Mouse (Mus musculus) adrenal gland (tissue): Measurements from ENCODE around the gene Chl1.

Source experiments
- intact Hi-C: fragments of 180-260 bp; cut with DNase I; formaldehyde crosslinking; loops from one replicate; pipeline ENCODE4 v1.15.1; 2025
- long read RNA-seq, 2 experiments: library from polyadenylated mRNA; unstranded; transcript quantifications; one replicate each; pipeline ENCODE4 v2.0.0; 2020; ENCODE audit warnings: borderline replicate concordance in 1 of 2; ENCODE audit not compliant: insufficient replicate concordance in 1 of 2

Chl1 gene
- long read RNA-seq, experiment 1: 0 reads
- long read RNA-seq, experiment 2: 0 reads

DNA sequence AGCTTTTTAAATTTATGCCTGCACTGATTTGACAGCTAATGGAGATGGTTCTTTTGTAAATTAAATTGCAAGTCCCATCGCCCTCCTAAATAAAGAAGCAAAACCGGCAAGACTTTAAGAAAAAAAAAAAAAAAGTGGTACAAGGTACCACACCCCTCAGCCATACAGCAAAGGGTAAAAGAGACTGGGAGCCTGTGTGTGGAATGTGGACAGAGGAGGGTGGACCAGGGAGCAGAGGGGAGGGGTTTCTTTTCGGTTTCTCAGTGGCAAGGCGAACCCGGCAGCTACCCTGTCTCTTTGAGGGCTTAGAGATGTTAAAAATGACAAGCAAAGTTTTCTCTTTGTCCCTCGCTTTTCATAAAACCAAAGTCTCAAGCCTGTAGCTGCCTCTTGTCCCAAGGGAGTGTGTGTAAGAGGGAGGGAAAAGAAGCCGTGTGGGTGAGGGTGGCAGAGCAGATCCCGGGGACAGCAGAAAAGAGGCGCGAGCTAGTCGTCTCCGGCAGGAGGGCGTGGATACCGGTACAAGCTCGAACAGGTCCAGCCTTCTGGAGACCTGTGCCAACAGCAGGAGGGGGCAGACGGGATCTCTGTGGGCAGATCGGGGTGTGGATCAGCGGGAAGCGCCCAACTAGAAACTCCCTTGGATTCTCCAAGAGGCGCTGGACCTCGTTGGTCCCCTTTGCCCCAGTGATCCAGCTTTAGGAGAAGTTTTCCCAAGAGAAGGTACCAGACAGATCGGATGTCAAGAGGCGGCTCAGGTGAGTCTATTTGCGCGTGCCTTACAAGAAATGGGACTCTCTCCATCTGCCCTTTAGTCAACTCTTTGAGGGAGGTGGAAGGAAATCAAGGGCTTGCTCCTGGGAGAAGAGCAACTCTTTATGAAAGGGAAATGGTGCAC lies at the start of gene Chl1:
TSS of gene Chl1 (plus strand) at position 195 of the 898 bp plus-strand sequence.
- intact Hi-C loops: loop anchor here (5.0 kb wide), 1 partner anchor 42 kb away; no protein-coding TSS in a partner anchor

DNA sequence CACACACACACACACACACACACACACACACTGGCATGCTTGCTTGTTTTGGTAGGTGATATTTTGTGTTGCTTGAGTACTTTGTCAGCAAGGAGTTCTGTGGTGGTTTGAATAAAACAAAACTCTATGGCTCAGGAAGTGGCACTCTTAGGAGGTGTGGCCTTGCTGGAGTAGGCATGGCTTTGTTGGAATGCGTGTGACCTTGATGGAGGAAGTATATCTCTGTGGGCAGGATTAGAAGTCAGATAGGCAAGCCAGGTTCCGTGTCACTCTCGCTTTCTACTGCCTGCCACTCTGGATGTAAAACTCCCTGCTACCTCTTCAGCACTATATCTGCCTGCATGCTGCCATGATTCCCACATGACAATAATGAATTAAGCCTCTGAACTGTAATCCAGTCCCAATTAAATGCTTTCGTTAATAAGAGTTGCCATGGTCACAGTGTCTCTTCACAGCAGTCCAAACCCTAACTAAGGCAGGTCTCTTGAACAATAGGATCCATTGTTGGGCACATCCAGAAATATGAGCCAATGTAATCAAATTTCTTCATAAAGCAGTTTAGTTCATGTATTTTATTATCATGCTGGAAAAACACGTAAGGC lies 44.8 kb upstream of the Chl1 start:
- intact Hi-C loops: no loop called here

DNA sequence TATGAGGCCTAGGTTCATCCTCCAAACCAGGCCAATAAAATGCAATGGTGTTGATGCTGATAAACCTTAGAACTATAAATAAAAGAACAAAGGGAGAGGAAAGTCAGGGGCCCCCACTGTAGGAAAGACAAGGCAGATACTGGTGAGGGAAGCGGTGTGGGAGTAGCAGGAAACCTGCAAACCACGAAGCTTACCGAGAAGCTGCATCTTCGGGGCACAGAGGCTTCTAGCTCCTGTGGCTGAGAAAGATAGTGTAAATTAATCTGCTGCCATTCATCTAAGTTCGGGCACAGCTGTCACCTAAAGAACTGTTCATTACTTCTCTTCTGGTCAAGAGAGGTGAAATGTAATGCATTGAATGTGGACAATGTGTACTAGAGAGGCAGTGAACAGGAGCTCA lies 37.1 kb upstream of the Chl1 start:
- intact Hi-C loops: no loop called here

DNA sequence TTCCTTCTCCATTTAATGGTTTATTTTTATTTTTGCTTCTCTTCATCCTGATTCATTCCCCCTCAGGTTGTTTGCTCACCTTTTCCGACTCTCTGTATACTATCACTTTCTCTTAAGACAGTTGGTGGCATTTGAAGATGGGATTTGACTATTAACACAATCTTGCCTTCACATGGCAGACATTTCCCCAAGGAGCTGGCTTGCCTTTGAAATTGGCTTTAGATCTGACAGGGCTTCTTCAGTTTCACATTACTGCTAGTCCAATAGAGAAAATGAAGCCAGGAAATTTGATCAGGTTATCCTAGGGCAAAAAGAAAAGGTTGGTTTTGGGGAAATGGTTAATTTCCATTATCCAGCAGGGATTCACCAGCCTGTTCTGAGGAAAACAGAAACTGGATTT lies 23.2 kb upstream of the Chl1 start:
- intact Hi-C loops: no loop called here

DNA sequence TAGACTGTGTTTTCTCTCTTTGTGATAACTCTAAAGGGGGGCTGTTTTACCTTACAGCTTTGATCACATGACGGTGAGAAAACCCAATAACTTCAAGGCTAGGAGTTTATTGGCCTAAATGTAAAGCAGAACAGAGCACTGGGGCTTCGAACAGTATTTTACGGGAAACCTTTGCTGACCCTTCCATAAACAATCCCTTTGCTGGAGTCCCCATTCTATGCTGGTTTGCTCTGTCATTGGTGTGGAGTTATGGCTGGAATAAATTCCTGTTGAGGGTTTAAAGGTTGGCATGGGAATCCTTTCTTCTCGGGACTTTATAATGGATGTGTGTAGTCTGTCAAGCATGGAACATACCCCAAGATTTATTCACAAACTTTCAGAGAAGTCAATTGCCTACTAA lies 12.0 kb upstream of the Chl1 start:
- intact Hi-C loops: no loop called here

DNA sequence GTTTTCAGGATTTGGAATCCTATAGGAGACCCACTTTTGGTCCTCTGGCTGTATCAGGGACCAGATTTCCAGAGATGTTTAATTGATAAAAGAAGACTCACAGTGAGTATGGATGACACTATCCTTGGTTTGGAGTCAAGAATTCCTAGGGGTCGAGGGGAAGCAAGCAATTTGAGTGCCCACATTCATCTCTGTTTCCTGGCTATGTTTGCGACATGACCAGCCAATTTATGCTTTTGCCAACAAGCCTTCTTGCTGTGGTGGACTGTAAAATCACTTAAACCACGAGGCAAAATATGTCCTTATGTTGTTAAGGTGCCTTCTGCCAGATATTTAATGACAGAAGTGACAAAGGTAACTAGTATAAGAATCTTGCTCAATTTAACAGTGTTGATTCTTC lies 6.3 kb upstream of the Chl1 start:
- intact Hi-C loops: no loop called here

DNA sequence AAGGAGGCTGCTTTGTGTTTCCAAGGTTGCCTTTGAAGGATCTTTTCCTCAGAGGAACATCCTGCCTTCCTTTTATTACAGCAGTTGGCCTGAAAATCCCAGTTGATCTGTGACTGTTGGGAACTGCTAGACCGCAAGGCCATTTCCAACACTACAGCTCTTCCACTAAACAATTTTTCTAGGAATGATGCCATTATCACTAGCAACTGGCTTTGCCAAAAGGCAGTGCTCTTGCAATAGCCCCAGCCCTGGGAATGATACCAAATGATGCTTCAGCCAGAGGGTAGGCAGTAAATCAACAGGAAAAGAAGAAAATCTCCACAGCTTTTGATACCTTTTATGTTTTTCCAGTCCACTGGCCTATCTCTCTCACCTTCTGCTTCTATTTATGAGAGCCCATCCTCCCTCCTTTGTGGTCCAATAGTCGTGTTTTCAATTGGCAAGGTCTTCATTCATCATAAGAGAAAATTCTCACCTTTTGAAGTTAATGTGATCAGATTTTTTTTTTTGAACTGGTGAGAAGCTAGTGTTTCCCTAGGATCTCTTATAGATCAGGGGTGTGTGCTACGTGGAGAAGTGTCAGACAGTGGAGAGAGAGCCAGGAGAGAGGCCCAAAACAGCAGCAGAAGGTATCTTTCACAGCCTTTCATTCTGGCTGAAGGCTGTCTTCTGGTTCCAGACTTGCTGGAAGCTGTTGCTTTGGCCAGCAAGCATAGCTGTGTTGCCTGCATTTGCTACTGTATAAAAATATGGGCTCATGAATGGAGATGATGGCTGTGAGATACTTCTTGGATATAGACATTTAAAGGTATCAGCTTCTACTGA lies 2.4 kb upstream of the Chl1 start:
- intact Hi-C loops: no loop called here

DNA sequence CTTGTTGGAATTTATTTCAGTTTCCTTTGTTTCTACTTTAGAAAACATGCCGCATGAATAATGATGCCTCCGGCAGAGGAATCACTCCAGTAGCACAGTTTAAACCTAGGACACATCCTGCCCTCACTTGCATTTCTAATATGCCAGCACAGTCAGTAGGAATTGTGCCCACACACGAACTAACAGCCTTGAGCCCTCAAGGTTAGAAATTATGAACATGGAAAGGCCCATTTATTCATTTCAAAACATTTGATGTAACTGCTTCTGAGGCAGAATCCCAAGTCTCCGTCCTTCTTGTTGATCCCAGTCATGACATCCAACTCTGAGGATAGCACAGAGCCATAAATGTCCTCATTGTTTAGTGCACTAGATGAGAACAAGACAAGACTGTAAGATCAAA lies 790 bp upstream of the Chl1 start:
- intact Hi-C loops: no loop called here

DNA sequence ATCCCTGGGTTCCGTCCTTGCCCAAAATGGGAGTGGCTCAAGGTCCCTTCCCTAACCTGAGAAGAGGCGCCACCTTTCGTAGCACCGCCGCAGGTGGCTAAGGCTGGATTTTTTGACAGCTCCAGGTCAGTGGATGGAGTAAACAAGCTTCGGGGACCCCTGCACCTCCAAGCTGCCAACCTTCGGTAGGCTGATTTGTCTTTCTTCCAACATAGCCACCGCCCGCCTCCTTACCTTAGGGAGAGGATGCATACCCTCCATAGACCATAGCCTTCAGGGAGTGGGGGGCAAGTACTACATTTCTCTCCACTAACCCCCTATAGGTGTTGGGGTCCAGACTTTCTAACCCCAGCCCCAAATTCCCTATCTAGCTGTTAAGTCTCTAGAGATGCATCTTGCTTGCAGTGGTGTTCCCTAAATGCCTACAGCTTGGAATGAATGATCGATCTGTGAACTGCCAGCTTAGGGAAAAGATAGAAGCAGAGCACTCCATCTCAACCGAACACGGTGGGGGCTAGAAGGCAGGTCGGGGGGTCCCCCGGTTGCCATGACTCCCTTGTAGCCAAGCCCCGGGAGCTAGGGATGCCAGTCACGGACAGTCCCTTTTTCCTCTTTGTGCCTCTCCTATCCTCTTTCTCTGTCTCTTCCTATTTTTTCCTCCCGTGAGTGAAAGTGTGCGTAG lies 1.0 kb downstream of the Chl1 start:
- intact Hi-C loops: loop anchor here (5.0 kb wide), 1 partner anchor 41 kb away; no protein-coding TSS in a partner anchor

DNA sequence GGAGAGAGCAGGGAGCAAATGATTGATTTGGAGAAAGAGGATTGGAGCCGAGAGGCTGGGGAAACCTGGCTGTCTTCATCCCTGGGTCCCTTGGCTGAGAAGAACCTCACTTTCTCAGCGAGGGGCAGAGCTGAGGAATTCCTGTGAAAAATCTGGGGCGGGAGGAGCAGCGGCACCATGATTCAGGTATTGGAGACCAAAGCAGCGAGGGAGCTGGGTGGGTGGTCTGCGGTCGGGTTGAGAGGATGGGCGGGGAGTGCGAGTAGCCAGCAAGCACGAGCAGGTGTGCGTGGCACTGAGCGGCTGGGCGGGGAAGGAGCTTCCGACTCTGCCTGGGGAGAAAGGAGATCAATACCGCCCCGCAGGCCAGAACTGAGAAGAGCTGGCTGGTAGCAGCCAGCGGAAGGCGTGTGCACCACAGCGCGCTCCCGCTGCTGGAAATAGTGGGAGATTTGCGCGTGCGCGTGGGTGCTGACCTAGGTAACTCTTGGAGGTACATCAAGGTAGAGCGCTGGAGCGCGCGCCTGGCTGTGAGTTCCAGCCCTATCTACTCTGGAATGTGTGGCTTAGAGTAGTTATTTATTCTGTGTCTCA lies 1.7 kb downstream of the Chl1 start:
- intact Hi-C loops: loop anchor here (5.0 kb wide), 1 partner anchor 40 kb away; no protein-coding TSS in a partner anchor

DNA sequence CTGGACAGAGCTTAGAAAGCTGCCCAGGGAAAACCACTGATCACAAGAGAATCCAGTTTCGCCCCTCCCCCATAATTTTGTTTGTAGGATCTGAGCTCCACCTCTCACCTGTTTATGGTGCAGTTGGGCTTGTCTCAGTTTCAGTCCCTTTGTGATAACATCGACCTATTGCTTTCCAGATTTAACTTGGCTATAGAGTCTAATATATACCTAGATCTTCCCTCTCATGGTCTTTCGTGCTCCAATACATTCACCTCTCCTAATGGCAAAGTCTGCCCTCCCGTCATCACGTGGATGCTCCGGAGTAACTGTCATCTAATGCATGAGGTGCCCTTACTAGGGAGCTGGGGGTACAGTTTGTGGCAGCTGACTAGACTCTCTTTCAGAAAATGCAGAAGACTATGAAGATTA lies 2.5 kb downstream of the Chl1 start:
- intact Hi-C loops: loop anchor here (5.0 kb wide), 1 partner anchor 39 kb away; no protein-coding TSS in a partner anchor

DNA sequence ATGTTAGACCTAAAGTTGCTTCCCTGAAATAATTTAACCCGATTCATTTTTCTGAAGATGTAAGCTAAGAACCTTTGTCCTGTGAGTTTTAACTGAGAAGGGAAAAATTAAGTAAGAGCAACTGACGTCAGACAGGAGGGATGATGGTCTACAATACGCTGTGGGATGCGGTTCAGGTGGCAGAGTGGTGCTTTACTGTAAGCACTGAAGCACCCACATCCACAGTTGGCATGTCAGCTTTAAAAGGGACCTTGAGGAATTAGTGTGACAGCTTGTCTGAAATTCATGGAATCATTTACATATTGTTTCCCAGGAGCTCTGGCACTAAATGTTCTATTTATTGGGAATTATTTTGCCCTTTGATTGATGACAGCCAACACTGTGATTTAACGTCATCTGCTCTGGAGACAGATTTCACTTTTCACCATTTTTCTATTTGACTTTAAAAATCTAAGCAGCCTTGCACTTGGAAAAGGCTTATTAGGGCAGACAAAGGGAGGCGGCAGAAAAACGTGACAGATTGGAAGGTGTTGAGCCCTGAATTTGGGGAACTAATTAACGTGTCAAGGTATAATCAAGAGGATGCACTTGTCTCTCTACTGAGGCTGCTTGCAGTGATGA lies 3.3 kb downstream of the Chl1 start:
- intact Hi-C loops: loop anchor here (5.0 kb wide), 1 partner anchor 39 kb away; no protein-coding TSS in a partner anchor

DNA sequence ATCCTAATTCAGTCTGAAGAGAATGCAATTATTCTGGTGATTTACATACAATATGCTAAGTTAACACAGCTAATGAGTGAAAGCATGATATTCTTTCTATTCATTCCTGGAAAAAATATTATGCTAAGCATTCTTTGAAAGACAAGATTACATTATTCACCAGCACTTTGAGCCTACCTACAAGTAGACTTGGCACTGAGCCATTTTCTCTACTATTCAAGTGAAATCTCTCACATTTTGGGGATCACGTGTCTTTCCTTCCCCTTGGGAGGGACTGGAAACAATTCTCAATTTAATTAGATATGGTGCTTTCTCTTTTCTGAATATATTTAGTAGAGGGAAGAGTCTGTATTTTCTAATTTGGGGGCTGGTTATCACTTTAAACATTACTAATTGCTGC lies 4.0 kb downstream of the Chl1 start:
- intact Hi-C loops: loop anchor here (5.0 kb wide), 1 partner anchor 38 kb away; no protein-coding TSS in a partner anchor

DNA sequence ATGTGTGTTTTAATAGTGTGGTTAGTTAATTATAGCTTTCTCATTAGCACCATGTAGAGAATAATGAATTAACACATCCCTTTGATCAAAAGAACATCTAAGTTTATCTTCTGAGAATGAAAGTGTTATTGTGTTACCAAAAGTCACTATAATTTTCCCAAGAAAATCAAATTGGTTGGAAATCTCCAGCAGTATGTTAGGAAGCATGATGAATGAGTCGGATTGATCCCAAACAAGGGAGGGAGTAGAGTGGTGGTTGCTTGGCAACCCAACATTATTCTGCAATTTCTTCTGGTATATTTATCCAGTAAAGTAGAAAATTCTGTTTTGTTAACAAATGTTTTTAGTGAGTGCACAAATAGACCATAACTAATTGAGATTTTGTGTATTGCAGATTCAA lies 4.4 kb downstream of the Chl1 start:
- intact Hi-C loops: loop anchor here (5.0 kb wide), 1 partner anchor 38 kb away; no protein-coding TSS in a partner anchor

DNA sequence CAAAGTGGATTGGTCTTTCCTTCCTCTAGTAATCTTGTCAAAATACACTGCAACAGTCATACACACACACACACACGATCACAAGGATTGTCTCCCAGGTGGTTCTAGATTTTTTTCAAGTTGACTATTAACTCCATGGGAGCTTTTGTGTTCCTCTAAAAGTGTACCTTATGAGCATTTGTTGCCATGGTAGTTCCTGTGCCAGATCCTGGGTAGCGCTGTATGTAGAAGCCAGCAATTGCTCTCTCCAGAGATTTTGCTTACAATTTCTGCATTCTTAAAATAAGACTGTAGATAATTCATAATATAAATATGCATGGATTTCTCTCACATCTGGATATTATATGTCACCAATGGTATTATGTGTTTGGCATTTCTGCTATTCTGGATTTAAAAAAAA lies 9.2 kb downstream of the Chl1 start:
- intact Hi-C loops: no loop called here

DNA sequence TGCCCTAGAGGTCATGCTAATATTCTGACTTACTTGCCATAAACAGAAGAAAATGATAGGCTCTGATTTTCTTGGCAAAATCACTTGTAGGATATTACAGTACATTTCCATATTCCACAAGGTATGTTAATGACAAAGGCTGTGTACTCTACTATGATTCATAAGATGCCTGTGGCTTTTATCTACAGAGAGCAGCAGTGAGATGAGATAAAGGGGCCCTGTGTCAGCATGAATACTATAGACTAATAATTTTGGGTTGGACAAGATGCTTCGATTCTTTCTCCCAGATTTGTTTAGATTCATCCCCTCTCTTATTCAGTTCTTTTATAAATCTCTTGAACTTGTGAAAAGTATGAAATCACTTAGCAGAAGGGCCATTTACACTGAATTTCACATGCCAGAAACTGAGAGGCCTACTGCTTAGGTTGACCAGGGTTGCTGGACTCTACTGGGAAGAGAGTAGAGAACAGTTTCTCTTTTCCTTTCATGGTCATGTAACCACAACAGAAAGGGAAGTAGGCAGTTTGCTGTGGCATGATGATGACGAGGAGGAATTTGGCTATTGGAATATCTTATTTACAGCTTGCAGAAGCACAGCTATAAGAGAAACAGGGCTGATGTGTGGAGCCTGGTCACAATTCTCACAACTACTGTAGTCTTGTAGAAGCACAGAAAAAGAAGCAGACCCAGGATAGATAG lies 15.1 kb downstream of the Chl1 start:
- intact Hi-C loops: no loop called here

DNA sequence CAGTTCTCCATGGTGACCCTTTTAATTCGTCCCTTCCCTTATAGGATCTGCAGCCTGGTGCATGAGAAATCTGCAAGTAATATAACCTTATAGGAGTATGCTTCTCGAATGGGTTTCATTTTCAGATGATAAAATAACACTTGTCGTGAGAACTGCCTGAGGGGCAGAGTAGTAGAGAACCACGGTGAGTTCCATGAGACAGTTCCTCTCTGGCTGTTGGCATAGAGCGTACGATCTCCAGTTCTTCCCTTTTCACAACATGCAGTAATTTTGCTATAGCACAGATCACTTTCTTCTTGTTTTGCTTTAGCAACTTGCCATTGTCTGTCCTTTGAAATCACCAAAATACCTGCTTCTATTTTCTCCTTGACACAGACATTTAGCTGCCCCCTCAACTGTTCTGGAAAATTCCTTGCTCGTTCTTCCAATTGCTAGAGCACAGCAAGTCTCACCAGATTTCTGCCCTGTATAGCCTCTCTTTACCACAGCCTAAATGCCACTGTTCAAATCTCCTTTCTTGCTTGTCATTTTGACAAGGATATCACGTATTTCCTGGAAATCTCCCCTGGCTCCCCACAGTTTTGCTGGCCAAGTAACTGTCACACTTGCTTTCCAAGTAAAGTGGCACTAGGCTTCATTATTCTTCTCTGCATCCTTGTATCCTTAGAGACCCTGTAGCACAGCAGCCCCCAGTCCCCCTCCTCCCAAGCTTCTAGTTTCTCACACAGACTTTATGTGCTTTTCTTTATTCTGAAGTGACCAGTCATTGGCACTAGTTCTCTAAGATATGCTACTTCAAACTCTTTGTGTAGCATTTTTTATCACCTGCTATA lies 16.8 kb downstream of the Chl1 start:
- intact Hi-C loops: no loop called here

DNA sequence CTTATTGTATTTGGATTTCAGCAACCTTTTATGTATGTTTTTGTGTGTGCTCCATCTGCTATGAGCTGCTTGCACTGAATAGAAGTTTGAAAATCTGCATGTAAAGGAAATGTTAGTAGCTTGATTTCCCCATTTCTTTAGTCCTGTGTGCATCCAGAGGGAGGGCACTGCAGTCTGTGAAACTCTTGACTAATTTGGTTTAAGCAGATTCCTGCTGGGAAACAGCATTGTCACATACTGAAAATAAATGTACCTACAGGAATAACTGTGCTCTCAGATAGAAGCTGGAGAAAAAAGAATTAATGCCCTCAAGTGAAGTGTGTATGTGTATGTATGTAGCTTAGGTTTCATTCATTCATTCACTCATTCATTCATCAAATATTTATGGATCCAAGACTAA lies 22.7 kb downstream of the Chl1 start:
- intact Hi-C loops: no loop called here
